Mouse (Mus musculus) adrenal gland, adult 2 months (tissue): ENCODE results near the gene Ptpn4. TPM values are rescaled to one million over a fixed set of nuclear protein-coding genes. Genes with fewer than 3 reads are reported as not detected.

ENCODE experiments used
- DNase-seq: peaks from one replicate; pipeline ENCODE4 v3.0.0; 2021
- polyA plus RNA-seq: library from polyadenylated mRNA; depleted of rRNA; stranded (reverse); fragments of >200 nt; gene quantifications from 2 replicates; pipeline ENCODE4 v1.2.3, GENCODE M21; 2012; rRNA removed
- total RNA-seq, 2 experiments: library from RNA; stranded (reverse); gene quantifications; 2 replicates each; pipeline ENCODE4 v1.2.3; 2021

Gene Ptpn4
- total and polyA plus RNA-seq, 3 experiments: 4.9 to 40.8 (median 25.6) TPM

- DNase-seq: no peak
These were observed 196.2 kb downstream of the Ptpn4 start for GRCm38 (mm10) chr1:119641090-119641812.

DNA sequence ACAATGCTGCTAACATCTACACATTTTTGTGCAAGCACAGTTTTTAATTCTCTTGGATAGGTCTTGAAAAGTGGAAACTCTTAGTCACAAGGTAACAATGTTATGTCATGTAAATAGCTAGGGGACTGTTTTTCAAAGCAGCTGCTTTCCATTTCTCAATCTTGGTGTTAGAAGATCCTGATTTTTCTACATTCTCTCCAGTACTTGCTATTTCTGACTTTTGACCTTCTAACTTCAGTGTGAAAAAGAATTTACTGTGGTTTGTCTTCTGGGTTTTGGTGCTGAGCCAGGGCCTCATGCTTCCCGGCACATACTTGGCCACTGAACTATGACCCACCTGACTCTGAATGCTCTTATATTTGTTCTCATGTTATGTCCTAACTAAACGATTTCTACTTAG is 197.4 kb downstream of the Ptpn4 start:
- DNase-seq: peak; percentile 24

DNA sequence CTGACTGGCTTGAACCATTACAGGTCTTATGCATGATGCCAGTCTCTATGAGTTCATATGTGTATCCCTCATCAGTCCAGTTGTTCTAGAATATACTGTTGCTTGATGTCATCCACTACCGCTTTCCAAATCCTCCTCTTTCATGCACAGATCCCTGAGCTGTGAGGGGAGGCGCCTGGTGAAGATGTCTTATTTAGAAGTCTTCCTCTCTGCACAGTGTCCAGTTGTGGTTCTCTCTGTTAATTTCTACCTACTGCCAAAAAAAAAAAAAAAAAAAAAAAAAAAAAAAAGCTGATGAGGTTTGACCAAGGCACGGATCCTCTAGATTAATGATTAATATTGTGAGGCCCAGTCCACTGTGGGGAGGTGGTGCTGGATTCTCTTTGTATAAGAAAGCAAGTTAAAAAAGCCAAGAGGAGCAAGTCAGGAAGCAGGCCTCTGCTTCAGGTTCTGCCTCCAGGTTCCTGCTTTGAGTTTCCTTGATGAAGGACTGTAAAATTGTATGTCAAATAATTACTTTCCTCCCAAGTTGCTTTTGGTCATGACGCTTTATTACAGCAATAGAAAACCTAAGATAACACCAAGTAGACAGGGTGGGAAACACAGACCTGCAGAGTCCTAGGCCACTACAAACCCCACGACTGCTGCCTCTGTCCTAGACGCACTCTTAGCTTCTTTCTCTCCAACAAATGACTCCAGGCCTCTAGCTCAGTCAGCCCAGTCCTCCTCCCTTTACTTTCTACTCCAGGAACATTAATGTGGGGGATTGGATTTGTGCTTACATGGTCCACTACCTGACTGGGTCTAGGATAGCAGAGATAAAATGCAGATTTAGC is 200.0 kb downstream of the Ptpn4 start:
- DNase-seq: no peak

DNA sequence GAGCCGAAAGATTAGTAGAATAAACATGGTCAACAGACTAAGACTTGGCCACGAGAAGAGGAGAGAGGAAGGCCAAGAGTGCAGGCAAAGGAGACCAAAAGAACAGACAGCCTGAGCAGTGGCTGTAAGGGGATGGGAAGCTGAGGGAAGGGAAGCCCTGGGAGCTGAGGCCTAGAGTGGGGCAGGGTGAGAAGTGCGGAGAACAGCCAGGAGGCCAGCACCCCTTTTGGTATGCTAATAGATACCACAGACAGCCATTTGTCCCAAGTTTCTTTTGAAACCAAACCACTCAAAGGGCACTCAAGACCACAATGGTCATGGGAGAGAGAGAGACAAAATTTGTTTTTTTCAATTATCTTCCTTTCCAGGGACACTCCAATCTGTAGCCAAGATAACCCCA is 202.7 kb downstream of the Ptpn4 start:
- DNase-seq: no peak

DNA sequence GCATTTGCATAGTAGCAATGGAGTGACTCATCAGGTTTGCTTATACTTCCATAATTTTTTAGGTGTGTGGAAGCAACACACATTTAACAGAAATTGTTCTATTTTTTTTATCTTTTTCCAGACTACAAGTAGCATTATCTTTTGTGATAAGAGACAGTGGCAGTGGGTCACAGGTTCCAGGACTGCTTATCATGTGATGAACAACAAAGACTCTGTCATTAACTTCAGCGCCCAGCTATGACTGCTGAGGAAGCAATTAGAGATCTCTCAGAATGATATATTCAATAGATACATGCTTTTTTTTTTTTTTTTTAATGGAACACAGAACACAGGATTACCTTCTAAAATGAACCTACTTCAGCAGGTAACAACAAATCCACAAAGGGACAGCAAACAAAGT is 207.0 kb downstream of the Ptpn4 start:
- DNase-seq: no peak

DNA sequence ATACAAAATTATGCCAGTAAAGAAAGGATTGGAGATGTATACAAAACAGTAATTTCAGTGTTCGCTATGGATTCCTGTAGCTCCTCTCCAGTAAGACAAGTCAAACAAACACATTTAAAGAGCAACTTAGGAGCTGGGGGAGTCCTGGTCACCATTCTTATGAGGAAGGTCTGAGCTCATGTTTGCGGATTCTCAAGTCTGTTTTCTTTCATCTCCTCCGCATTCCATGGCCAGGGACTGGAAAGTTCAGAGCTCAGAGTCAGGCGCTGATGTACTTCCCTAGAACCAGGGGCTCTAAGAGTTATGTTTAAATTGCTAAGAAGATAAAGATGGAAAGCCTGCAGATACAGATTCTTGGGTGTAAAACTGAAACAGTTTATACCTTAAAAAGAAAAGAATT is 210.6 kb downstream of the Ptpn4 start:
- DNase-seq: no peak

DNA sequence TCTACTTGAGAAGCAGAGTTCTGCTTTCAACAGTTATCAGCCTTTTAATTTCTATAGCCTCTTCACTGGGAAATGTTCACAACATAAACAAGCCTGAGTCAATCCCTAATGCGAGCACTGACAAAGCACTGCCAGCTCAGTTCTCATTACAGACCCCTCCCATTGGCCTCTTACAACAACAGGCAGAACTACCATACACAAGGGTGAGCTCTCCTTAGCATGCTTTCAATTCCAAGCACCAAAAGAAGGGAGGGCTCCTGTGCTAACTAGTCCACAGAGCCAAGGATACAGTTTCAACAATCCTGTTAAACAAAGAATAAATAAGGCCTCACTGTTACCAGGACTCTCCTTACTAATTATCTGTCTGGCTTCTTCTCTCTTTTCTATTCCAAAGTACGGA is 213.0 kb downstream of the Ptpn4 start:
- DNase-seq: no peak

GRCm38 (mm10) chr1:119605396-119605795 is 232.0 kb downstream of the Ptpn4 start:
- no peak for DNase-seq

Other genes with a start within 250 kb of the Ptpn4 start
- 10 to 100 TPM; 10.0 to 12.3 TPM for gene Epb41l5, start 188.6 kb downstream of the Ptpn4 start, total RNA-seq
- gene Epb41l5, start 188.6 kb downstream of the Ptpn4 start, polyA plus RNA-seq: 1.8 and 2.7 TPM in 2 replicates
- gene Tmem177, start 75.6 kb upstream of the Ptpn4 start, total RNA-seq: 10 to 100 TPM in 1 of 2 experiments, 1 to 10 TPM in 1; 6.1 to 10.9 TPM
- 3.4 and 4.1 TPM in 2 replicates for gene Tmem177, start 75.6 kb upstream of the Ptpn4 start, polyA plus RNA-seq
- gene Cfap221, start 159.6 kb upstream of the Ptpn4 start, total RNA-seq: under 1 TPM; 0.24 to 0.37 TPM
- gene Cfap221, start 159.6 kb upstream of the Ptpn4 start, polyA plus RNA-seq: 0.04 and 0.08 TPM in 2 replicates
- gene Sctr, start 169.3 kb upstream of the Ptpn4 start, total RNA-seq: 10 to 100 TPM; 10.8 to 18.9 TPM
- 10.0 and 21.1 TPM in 2 replicates for gene Sctr, start 169.3 kb upstream of the Ptpn4 start, polyA plus RNA-seq
- 10 to 100 TPM in 1 of 2 experiments, 1 to 10 TPM in 1; 9.8 to 22.6 TPM for gene Tmem37, start 236.5 kb upstream of the Ptpn4 start, total RNA-seq
- gene Tmem37, start 236.5 kb upstream of the Ptpn4 start, polyA plus RNA-seq: 22.4 and 32.9 TPM in 2 replicates